Mouse (Mus musculus) ES-E14 (cell line): ENCODE measurements around the gene Ust. TPM values are rescaled to one million over a fixed set of nuclear protein-coding genes. Genes with fewer than 3 reads are reported as not detected.

Source experiments
- DNase-seq: peaks from one replicate; pipeline ENCODE4 v3.0.0-alpha.2; 2013; ENCODE audit warnings: low read depth, low spot score
- H3K27ac ChIP-seq: 2 replicates; pipeline ENCODE4 v1.5.1; 2012; ENCODE audit warnings: low read depth, mild to moderate bottlenecking, low read length, moderate library complexity, mixed read lengths; ENCODE audit not compliant: poor library complexity, insufficient read depth, severe bottlenecking
- H3K36me3 ChIP-seq: 2 replicates; pipeline ENCODE4 v1.6.1; 2012; ENCODE audit warnings: mild to moderate bottlenecking, low read length, moderate library complexity, mixed read lengths; ENCODE audit not compliant: control insufficient read depth, poor library complexity, insufficient read depth, severe bottlenecking
- H3K4me1 ChIP-seq, 2 experiments: fragments of 150-350 bp in 1 of 2; sonication (generic) in 1 of 2; 2 replicates each; pipeline ENCODE4 v1.6.1; 2012; ENCODE audit warnings: low read length in 2 of 2, mild to moderate bottlenecking in 1 of 2, mixed read lengths in 1 of 2; ENCODE audit not compliant: control insufficient read depth in 2 of 2, insufficient read depth in 2 of 2, poor library complexity in 1 of 2
- H3K4me3 ChIP-seq, 2 experiments: fragments of 150-350 bp in 1 of 2; sonication (generic) in 1 of 2; 2 replicates each; pipeline ENCODE4 v1.5.1; 2012; ENCODE audit warnings: low read length in 2 of 2, low read depth in 1 of 2, mild to moderate bottlenecking in 1 of 2, mixed read lengths in 1 of 2; ENCODE audit not compliant: insufficient read depth in 1 of 2, poor library complexity in 1 of 2, severe bottlenecking in 1 of 2
- H3K9ac ChIP-seq: 2 replicates; pipeline ENCODE4 v1.6.1; 2012; ENCODE audit warnings: low read depth, mild to moderate bottlenecking, low read length, mixed read lengths; ENCODE audit not compliant: poor library complexity, insufficient read depth, severe bottlenecking
- H3K9me3 ChIP-seq: fragments of 150-350 bp; sonication (generic); 2 replicates; pipeline ENCODE4 v1.6.1; 2012; ENCODE audit warnings: low read depth, mild to moderate bottlenecking, low read length; ENCODE audit not compliant: control insufficient read depth, insufficient read depth
- CHD2 ChIP-seq: IDR thresholded peaks from 2 replicates; pipeline ENCODE4 v1.6.1; 2014; ENCODE audit warnings: mild to moderate bottlenecking, low read depth, low read length, inconsistent platforms
- HCFC1 ChIP-seq: IDR thresholded peaks from 2 replicates; pipeline ENCODE4 v1.6.1; 2012; ENCODE audit warnings: low read length, inconsistent platforms, borderline replicate concordance; ENCODE audit not compliant: insufficient read depth
- MAFK ChIP-seq: IDR thresholded peaks from 2 replicates; pipeline ENCODE4 v1.6.1; 2014; ENCODE audit warnings: mild to moderate bottlenecking, low read depth, low read length, inconsistent platforms; ENCODE audit not compliant: insufficient read depth
- ZC3H11A ChIP-seq: IDR thresholded peaks from 2 replicates; pipeline ENCODE4 v1.6.1; 2012; ENCODE audit warnings: low read depth, mild to moderate bottlenecking, inconsistent platforms, low read length, borderline replicate concordance
- ZNF384 ChIP-seq: IDR thresholded peaks from 2 replicates; pipeline ENCODE4 v1.6.1; 2012; ENCODE audit warnings: low read depth, low read length, inconsistent platforms
- in situ Hi-C, 2 experiments: fragments of 600-800 bp; cut with MboI; formaldehyde crosslinking; loops; one replicate each; pipeline ENCODE4 v1.15.1; 2025; ENCODE audit warnings: low sequenced_read_pairs in 2 of 2, inconsistent platforms in 1 of 2; ENCODE audit not compliant: unreplicated experiment in 2 of 2
- total RNA-seq: library from RNA; depleted of rRNA; stranded (reverse); fragments of 300-350 nt; gene quantifications from 2 replicates; pipeline ENCODE4 v1.2.3, GENCODE M21; 2012

Gene Ust
- total RNA-seq, 1 experiment, result 4.9 TPM

- H3K4me1 ChIP-seq, result no peaks in the 10 kb centered on the region
- H3K27ac ChIP-seq, result no peak overlapping the region
- no peak overlapping the region for H3K9ac ChIP-seq
- no peaks in the 10 kb centered on the region for H3K9me3 ChIP-seq
- DNase-seq, result no peak
- in situ Hi-C loops, result loop anchor here (5.0 to 10.0 kb wide), 2 partner anchors 352 to 355 kb away; no protein-coding TSS in a partner anchor
- no peaks in the 10 kb centered on the region for H3K36me3 ChIP-seq
- TF ChIP-seq HCFC1, result no peak
- TF ChIP-seq CHD2, result no peak
- TF ChIP-seq ZC3H11A, result no peak
- TF ChIP-seq ZNF384, result no peak
- TF ChIP-seq MAFK, result no peak
- no peak overlapping the region for H3K4me3 ChIP-seq
These were observed 281.6 kb downstream of the Ust start for GRCm38 (mm10) chr10:8236780-8237571.

GRCm38 (mm10) chr10:8233148-8233901, 285.3 kb downstream of the Ust start:
- no peak for TF ChIP-seq ZNF384
- no peaks in the 10 kb centered on the region for H3K4me1 ChIP-seq
- in situ Hi-C loops, result loop anchor here in 1 of 2 experiments (10.0 kb wide), 1 partner anchor 349 kb away; no protein-coding TSS in a partner anchor
- H3K9me3 ChIP-seq, result no peaks in the 10 kb centered on the region
- no peak for DNase-seq
- H3K36me3 ChIP-seq, result no peaks in the 10 kb centered on the region
- no peak overlapping the region for H3K9ac ChIP-seq
- H3K27ac ChIP-seq, result no peak overlapping the region
- no peak overlapping the region for H3K4me3 ChIP-seq

GRCm38 (mm10) chr10:8232535-8232934, 286.1 kb downstream of the Ust start:
- in situ Hi-C loops, result loop anchor here in 1 of 2 experiments (10.0 kb wide), 1 partner anchor 348 kb away; no protein-coding TSS in a partner anchor
- DNase-seq, result no peak
- TF ChIP-seq MAFK, result no peak

GRCm38 (mm10) chr10:8228375-8228743, 290.3 kb downstream of the Ust start:
- in situ Hi-C loops, result no loop called here
- no peak for DNase-seq
- H3K9me3 ChIP-seq, result no peaks in the 10 kb centered on the region

More at GRCm38 (mm10) chr10:8232535-8232934, 286.1 kb downstream of the Ust start:
- Histone ChIP-seq H3K4me3 (no peak overlapping the region), H3K9me3 (no peaks in the 10 kb centered on the region), H3K27ac (no peak overlapping the region), H3K4me1 (no peaks in the 10 kb centered on the region), H3K36me3 (no peaks in the 10 kb centered on the region), H3K9ac (no peak overlapping the region)

More at GRCm38 (mm10) chr10:8228375-8228743, 290.3 kb downstream of the Ust start:
- Histone ChIP-seq H3K36me3 (no peaks in the 10 kb centered on the region), H3K4me3 (no peak overlapping the region), H3K9ac (no peak overlapping the region), H3K4me1 (no peaks in the 10 kb centered on the region), H3K27ac (no peak overlapping the region)
- no peak for TF ChIP-seq ZC3H11A
- no peak for TF ChIP-seq HCFC1
- TF ChIP-seq MAFK, result no peak
- TF ChIP-seq CHD2, result no peak
- TF ChIP-seq ZNF384, result no peak
